ENCODE assay signal across 8 mouse cellular contexts in the genomic region with DNA sequence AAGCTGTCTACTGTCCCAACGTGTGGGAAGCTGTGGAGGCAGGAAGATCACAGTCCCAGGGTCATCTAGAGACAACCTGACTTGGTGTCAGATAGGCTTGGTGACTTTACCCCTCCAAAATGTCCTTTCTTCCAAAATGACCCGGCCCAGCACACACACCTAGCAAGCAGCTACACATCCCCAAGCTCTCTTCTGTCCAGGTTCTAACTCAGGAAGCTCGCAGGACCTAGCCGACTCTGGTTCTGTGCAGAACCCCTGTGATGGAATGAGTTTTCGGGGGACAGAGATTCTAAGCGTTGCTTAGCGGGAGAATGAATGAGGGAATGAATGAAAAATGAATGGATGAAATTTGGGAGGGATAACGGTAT. TPM values are rescaled to one million over a fixed set of nuclear protein-coding genes. Genes with fewer than 3 reads are reported as not detected.
DNase-seq lines count a peak whose midpoint lies in the region; ATAC-seq and TF ChIP-seq lines count a peak whose summit lies in the region.

No protein-coding gene starts in this region.

- peaks cover 12% of the 10 kb centered on the region; the same call in 1 of the 2 replicates for H3K4me1 ChIP-seq in spleen, adult 2 months (ENCODE audit: control insufficient read depth, insufficient read depth, insufficient read length)
- peaks cover 17% of the 10 kb centered on the region for H3K4me1 ChIP-seq in limb, embryonic 15.5 days
- no peaks in the 10 kb centered on the region for H3K4me1 ChIP-seq in stomach, postnatal 0 days (replicated peaks; ENCODE audit: control insufficient read depth, insufficient read depth)

- H3K27me3 ChIP-seq in spleen, adult 2 months (ENCODE audit: control insufficient read depth, insufficient read depth, low read length), result no peaks in the 10 kb centered on the region
- H3K27me3 ChIP-seq in limb, embryonic 15.5 days, result peaks cover 5% of the 10 kb centered on the region
- no peaks in the 10 kb centered on the region for H3K27me3 ChIP-seq in stomach, postnatal 0 days (ENCODE audit: control insufficient read depth, insufficient read depth, low read length)

- 4% methylated on average over 8 of the region's 8 CpGs for WGBS in spleen, adult 2 months
- WGBS in limb, embryonic 15.5 days, result 16% methylated on average over 8 of the region's 8 CpGs
- WGBS in stomach, postnatal 0 days, result 10% methylated on average over 8 of the region's 8 CpGs

- peak; percentile 16 for DNase-seq in cerebellum, adult 11-12 months
- DNase-seq in cerebellum, postnatal 36 days, result no peak
- no peak for DNase-seq in spleen, adult 2 months (ENCODE audit: low read depth in 1 of 2, low spot score in 2 of 2)
- DNase-seq in spleen, adult 18-20 months, result no peak
- DNase-seq in stomach, postnatal 0 days (ENCODE audit: low spot score), result no peak
- DNase-seq in layer of hippocampus, adult 18-20 months (ENCODE audit: low spot score in 2 of 2), result no peak

- H3K4me2 ChIP-seq in limb, embryonic 15.5 days, result peak overlapping the region; percentile 80
- H3K4me2 ChIP-seq in stomach, postnatal 0 days (replicated peaks; ENCODE audit: low read depth), result peak overlapping the region; percentile 86

- no peak for TF ChIP-seq EP300 in stomach, postnatal 0 days (optimal IDR thresholded peaks at IDR 0.05)

- peak overlapping the region; percentile 86; the same call in 1 of the 2 replicates for H3K27ac ChIP-seq in spleen, adult 2 months (ENCODE audit: insufficient read depth, low read length)
- peak overlapping the region; percentile 94 for H3K27ac ChIP-seq in limb, embryonic 15.5 days
- H3K27ac ChIP-seq in stomach, postnatal 0 days (replicated peaks), result no peak overlapping the region

- H3K9ac ChIP-seq in limb, embryonic 15.5 days, result peak overlapping the region; percentile 83
- H3K9ac ChIP-seq in stomach, postnatal 0 days (ENCODE audit: low read length), result peak overlapping the region; percentile 74; the same call in 1 of the 2 replicates

- peak overlapping the region; percentile 86 for H3K4me3 ChIP-seq in spleen, adult 2 months (ENCODE audit: extremely low read depth, insufficient read depth, insufficient read length)
- peak overlapping the region; percentile 92 for H3K4me3 ChIP-seq in limb, embryonic 15.5 days
- H3K4me3 ChIP-seq in stomach, postnatal 0 days (ENCODE audit: low read depth, low read length), result peak overlapping the region; percentile 76

- H3K36me3 ChIP-seq in spleen, adult 2 months (ENCODE audit: control insufficient read depth, insufficient read depth, low read length), result no peaks in the 10 kb centered on the region
- H3K36me3 ChIP-seq in limb, embryonic 15.5 days, result no peaks in the 10 kb centered on the region
- no peaks in the 10 kb centered on the region for H3K36me3 ChIP-seq in stomach, postnatal 0 days (ENCODE audit: control insufficient read depth, insufficient read depth, low read length)

- no peaks in the 10 kb centered on the region for H3K9me3 ChIP-seq in limb, embryonic 15.5 days
- H3K9me3 ChIP-seq in stomach, postnatal 0 days (ENCODE audit: control insufficient read depth, low read length), result no peaks in the 10 kb centered on the region

- no peak for TF ChIP-seq POLR2A in spleen, adult 2 months (IDR thresholded peaks at IDR 0.05; ENCODE audit: low read depth, low read length)

- no peak for TF ChIP-seq CTCF in spleen, adult 2 months (IDR thresholded peaks at IDR 0.05; ENCODE audit: extremely low read depth, insufficient read depth, insufficient read length, insufficient replicate concordance)
- no peak for TF ChIP-seq CTCF in stomach, postnatal 0 days (IDR thresholded peaks at IDR 0.05; ENCODE audit: low read depth)

- ATAC-seq in limb, embryonic 15.5 days (ENCODE audit: insufficient number of reproducible peaks, low FRiP score, low TSS enrichment, low read depth), result no peak
- no peak for ATAC-seq in stomach, postnatal 0 days (ENCODE audit: low FRiP score, low TSS enrichment)
- ATAC-seq in activated CD4-positive, CD25-positive, alpha-beta regulatory T cell, adult 4 months, result no peak

RNA-seq across cellular contexts. Expression of a gene that starts 0.3 kb away (rescaled TPM):
- polyA plus RNA-seq in spleen, adult 2 months (2012; rRNA removed), result 62.2 and 95.7 TPM in 2 replicates
- polyA plus RNA-seq in limb, embryonic 15.5 days (2015; fragmentation: Nextera tagmentation; extraction: Ambion mirVana), result 43.3 and 49.4 TPM in 2 replicates
- 15.2 and 15.6 TPM in 2 replicates for polyA plus RNA-seq in stomach, postnatal 0 days (2015; fragmentation: Nextera tagmentation; extraction: Ambion mirVana)
- polyA plus RNA-seq in activated CD4-positive, CD25-positive, alpha-beta regulatory T cell, adult 4 months (2017; shearing (Covaris generic)), result 10 to 100 TPM; 13.5 to 17.4 TPM
- total RNA-seq in layer of hippocampus, adult 18-20 months (2021), result 100 to 1,000 TPM in 1 of 2 experiments, 10 to 100 TPM in 1; 96.3 to 100 TPM

RNA-seq across cellular contexts. Expression of a gene that starts 8.2 kb away (rescaled TPM):
- 7,043 and 8,184 TPM in 2 replicates for polyA plus RNA-seq in spleen, adult 2 months (2012; rRNA removed)
- 3,854 and 4,707 TPM in 2 replicates for polyA plus RNA-seq in limb, embryonic 15.5 days (2015; fragmentation: Nextera tagmentation; extraction: Ambion mirVana)
- polyA plus RNA-seq in stomach, postnatal 0 days (2015; fragmentation: Nextera tagmentation; extraction: Ambion mirVana), result 4,207 and 4,214 TPM in 2 replicates
- over 10,000 TPM; 10,302 to 10,714 TPM for polyA plus RNA-seq in activated CD4-positive, CD25-positive, alpha-beta regulatory T cell, adult 4 months (2017; shearing (Covaris generic))
- total RNA-seq in layer of hippocampus, adult 18-20 months (2021), result 100 to 1,000 TPM; 713 to 785 TPM

RNA-seq across cellular contexts. Expression of a gene that starts 12.9 kb away (rescaled TPM):
- polyA plus RNA-seq in spleen, adult 2 months (2012; rRNA removed), result 1.0 and 1.1 TPM in 2 replicates
- polyA plus RNA-seq in limb, embryonic 15.5 days (2015; fragmentation: Nextera tagmentation; extraction: Ambion mirVana), result 0.44 and 0.70 TPM in 2 replicates
- 42.8 and 58.5 TPM in 2 replicates for polyA plus RNA-seq in stomach, postnatal 0 days (2015; fragmentation: Nextera tagmentation; extraction: Ambion mirVana)
- polyA plus RNA-seq in activated CD4-positive, CD25-positive, alpha-beta regulatory T cell, adult 4 months (2017; shearing (Covaris generic)), result not detected
- 10 to 100 TPM; 11.1 to 12.9 TPM for total RNA-seq in layer of hippocampus, adult 18-20 months (2021)

RNA-seq across cellular contexts. Expression of a gene that starts 31.7 kb away (rescaled TPM):
- polyA plus RNA-seq in spleen, adult 2 months (2012; rRNA removed), result 26.5 and 34.9 TPM in 2 replicates
- 95.8 and 101 TPM in 2 replicates for polyA plus RNA-seq in limb, embryonic 15.5 days (2015; fragmentation: Nextera tagmentation; extraction: Ambion mirVana)
- polyA plus RNA-seq in stomach, postnatal 0 days (2015; fragmentation: Nextera tagmentation; extraction: Ambion mirVana), result 73.2 and 74.1 TPM in 2 replicates
- 100 to 1,000 TPM in 1 of 2 experiments, 10 to 100 TPM in 1; 75.7 to 106 TPM for polyA plus RNA-seq in activated CD4-positive, CD25-positive, alpha-beta regulatory T cell, adult 4 months (2017; shearing (Covaris generic))
- total RNA-seq in layer of hippocampus, adult 18-20 months (2021), result 10 to 100 TPM; 93.2 to 98.5 TPM

RNA-seq across cellular contexts. Expression of a gene that starts 42.4 kb away (rescaled TPM):
- polyA plus RNA-seq in spleen, adult 2 months (2012; rRNA removed), result 0.65 and 1.1 TPM in 2 replicates
- 2.3 and 3.1 TPM in 2 replicates for polyA plus RNA-seq in limb, embryonic 15.5 days (2015; fragmentation: Nextera tagmentation; extraction: Ambion mirVana)
- polyA plus RNA-seq in stomach, postnatal 0 days (2015; fragmentation: Nextera tagmentation; extraction: Ambion mirVana), result 0.64 and 0.72 TPM in 2 replicates
- not detected for polyA plus RNA-seq in activated CD4-positive, CD25-positive, alpha-beta regulatory T cell, adult 4 months (2017; shearing (Covaris generic))
- 10 to 100 TPM; 19.0 to 20.8 TPM for total RNA-seq in layer of hippocampus, adult 18-20 months (2021)

Comparison
In these comparisons a context has a peak if more than half of its experiments do, and no peak if none do; other contexts are left out.
1. RNA of a gene that starts 12.9 kb away (polyA plus RNA-seq): 42.8 to 58.5 TPM in stomach, postnatal 0 days; 1.0 to 1.1 TPM in spleen, adult 2 months, 0.44 to 0.70 TPM in limb, embryonic 15.5 days and not detected in activated CD4-positive, CD25-positive, alpha-beta regulatory T cell, adult 4 months; every median in the first group is over 10 times any median in the second.
2. Peak in every context shown above with its lines, with median percentiles within 50 percentile points of each other: H3K4me3 ChIP-seq.